Mouse (Mus musculus): ENCODE data around the gene Pla2g4e. TPM values are rescaled to one million over a fixed set of nuclear protein-coding genes. Genes with fewer than 3 reads are reported as not detected.

Gene Pla2g4e
- polyA plus RNA-seq, 1 experiment, result not detected

GRCm38 (mm10) chr2:120128611-120129051, 116.5 kb downstream of the Pla2g4e start:
- H3K4me1 ChIP-seq (ENCODE audit: control insufficient read depth, insufficient read depth, insufficient read length, low read length), result peaks cover 17% of the 10 kb centered on the region
- no peak overlapping the region for H3K4me3 ChIP-seq (ENCODE audit: insufficient read depth, low read depth, low read length)
- peak overlapping the region; percentile 81 for H3K27ac ChIP-seq (replicated peaks; ENCODE audit: low read depth, low read length)

DNA sequence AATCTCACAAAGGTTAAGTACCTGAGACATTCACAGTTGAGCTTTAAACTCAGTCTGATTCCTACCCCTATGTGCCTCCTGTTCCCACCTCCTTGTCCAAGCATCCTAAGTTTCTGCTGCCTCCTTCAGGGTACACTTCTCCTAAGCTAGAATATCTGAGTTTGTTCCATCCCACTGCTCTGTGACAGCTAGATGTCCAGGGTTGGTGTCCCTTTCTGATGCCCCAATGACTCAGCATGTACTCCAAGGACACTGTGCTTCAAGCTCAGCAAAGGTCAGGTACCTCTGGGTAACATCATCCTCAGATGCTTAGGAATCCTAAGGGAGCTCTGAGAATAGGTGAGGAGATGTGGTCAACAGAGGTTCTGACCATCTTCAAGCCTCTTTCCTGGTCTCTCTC, 117.1 kb downstream of the Pla2g4e start:
- Histone ChIP-seq H3K27ac (replicated peaks; ENCODE audit: low read depth, low read length) (peak overlapping the region; percentile 81), H3K4me3 (ENCODE audit: insufficient read depth, low read depth, low read length) (no peak overlapping the region), H3K4me1 (ENCODE audit: control insufficient read depth, insufficient read depth, insufficient read length, low read length) (peaks cover 14% of the 10 kb centered on the region)

GRCm38 (mm10) chr2:120126901-120127300, 118.2 kb downstream of the Pla2g4e start:
- no peak overlapping the region for H3K27ac ChIP-seq (replicated peaks; ENCODE audit: low read depth, low read length)
- H3K4me1 ChIP-seq (ENCODE audit: control insufficient read depth, insufficient read depth, insufficient read length, low read length), result peaks cover 14% of the 10 kb centered on the region
- no peak overlapping the region for H3K4me3 ChIP-seq (ENCODE audit: insufficient read depth, low read depth, low read length)

DNA sequence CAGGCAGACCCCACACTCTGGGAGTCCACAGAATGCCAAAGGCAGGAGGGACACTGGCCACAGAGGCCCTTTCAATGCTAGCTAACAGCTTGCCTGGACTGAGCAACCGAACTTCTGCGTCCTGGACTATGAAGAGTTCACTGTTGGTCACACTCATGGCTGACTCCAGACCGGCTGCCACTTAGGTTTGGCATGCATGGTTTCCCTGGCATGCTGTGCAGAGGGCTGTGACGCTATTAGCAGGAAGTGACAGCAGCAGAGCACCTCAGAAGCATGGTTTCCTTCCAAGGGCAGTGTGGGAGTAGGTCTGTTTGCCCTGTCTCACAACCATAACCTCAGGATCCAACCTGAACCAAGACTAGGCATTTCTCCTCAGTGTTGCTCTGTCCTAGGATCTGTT, 118.7 kb downstream of the Pla2g4e start:
- Histone ChIP-seq H3K4me1 (ENCODE audit: control insufficient read depth, insufficient read depth, insufficient read length, low read length) (peaks cover 14% of the 10 kb centered on the region), H3K4me3 (ENCODE audit: insufficient read depth, low read depth, low read length) (no peak overlapping the region), H3K27ac (replicated peaks; ENCODE audit: low read depth, low read length) (no peak overlapping the region)

DNA sequence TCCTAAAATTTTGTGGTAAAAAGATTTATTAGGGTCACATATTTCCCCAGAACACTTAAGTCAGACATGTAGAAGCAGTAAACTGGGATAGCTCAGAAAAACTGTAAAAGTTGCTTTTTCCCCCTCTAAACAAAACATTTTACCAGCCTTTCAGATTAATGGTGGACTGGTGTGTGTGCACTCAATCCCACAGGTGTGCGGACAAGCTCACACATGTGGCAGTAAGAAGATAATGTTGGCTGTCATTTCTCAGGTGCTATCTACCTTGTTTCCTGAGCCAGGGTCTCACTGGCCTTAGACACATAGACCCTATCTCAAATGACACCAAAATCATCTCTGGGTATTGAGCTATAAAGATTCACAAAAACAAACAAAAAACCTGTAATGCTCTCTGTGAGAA, 119.7 kb downstream of the Pla2g4e start:
- H3K4me1 ChIP-seq (ENCODE audit: control insufficient read depth, insufficient read depth, insufficient read length, low read length), result peaks cover 14% of the 10 kb centered on the region
- H3K4me3 ChIP-seq (ENCODE audit: insufficient read depth, low read depth, low read length), result no peak overlapping the region
- no peak overlapping the region for H3K27ac ChIP-seq (replicated peaks; ENCODE audit: low read depth, low read length)

- peak overlapping the region; percentile 16; the same call in 1 of the 2 replicates for H3K27ac ChIP-seq (replicated peaks; ENCODE audit: low read depth, low read length)
- H3K4me3 ChIP-seq (ENCODE audit: insufficient read depth, low read depth, low read length), result no peak overlapping the region
- H3K4me1 ChIP-seq (ENCODE audit: control insufficient read depth, insufficient read depth, insufficient read length, low read length), result peaks cover 11% of the 10 kb centered on the region
These were observed 120.2 kb downstream of the Pla2g4e start for GRCm38 (mm10) chr2:120124946-120125345.

DNA sequence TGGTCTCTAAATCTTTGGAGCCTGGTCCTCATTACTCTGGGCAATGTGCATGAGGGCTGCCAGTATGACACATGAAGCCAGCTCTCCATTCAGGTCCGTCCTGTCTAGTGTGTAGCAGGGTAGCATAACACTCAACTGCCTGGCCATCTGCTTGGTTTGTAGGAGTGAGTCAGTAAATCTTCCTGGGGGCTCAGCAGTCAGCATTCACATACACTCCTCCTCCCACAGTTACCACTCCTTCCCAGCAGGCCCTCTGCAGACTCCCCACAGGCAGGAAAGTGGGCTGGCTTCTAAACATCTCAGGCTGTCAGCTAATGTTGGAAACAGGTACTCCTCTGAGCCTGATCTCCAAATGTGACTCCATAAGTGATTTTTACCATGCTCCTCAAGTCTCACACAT, 121.0 kb downstream of the Pla2g4e start:
- H3K27ac ChIP-seq (replicated peaks; ENCODE audit: low read depth, low read length), result no peak overlapping the region
- H3K4me3 ChIP-seq (ENCODE audit: insufficient read depth, low read depth, low read length), result no peak overlapping the region
- H3K4me1 ChIP-seq (ENCODE audit: control insufficient read depth, insufficient read depth, insufficient read length, low read length), result peaks cover 8% of the 10 kb centered on the region

DNA sequence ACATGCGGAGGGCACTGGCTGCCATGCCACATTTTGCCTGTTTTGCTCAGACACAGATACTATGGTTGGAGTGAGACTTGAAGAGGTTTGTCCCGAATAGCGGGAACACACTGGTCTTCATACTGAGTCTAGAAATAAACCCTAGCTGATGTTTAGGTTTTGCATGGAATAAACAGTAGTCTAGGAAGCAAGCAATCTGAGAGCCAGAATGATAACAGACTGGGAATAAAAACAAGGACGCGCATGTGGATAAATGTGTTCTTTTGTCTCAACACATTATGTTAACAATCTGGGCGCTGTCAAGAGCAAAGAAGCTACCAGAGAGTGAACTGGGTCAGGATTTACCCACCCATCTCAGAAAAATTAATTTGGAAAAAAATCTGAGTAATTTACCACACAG, 122.2 kb downstream of the Pla2g4e start:
- H3K27ac ChIP-seq (replicated peaks; ENCODE audit: low read depth, low read length), result no peak overlapping the region
- H3K4me1 ChIP-seq (ENCODE audit: control insufficient read depth, insufficient read depth, insufficient read length, low read length), result peaks cover 4% of the 10 kb centered on the region

GRCm38 (mm10) chr2:120117346-120117745, 127.8 kb downstream of the Pla2g4e start:
- no peak overlapping the region for H3K27ac ChIP-seq (replicated peaks; ENCODE audit: low read depth, low read length)
- H3K4me1 ChIP-seq (ENCODE audit: control insufficient read depth, insufficient read depth, insufficient read length, low read length), result peaks cover 7% of the 10 kb centered on the region; the same call in 1 of the 2 replicates
- H3K4me3 ChIP-seq (ENCODE audit: insufficient read depth, low read depth, low read length), result no peak overlapping the region

More for the DNA sequence above, 122.2 kb downstream of the Pla2g4e start:
- H3K4me3 ChIP-seq (ENCODE audit: insufficient read depth, low read depth, low read length), result no peak overlapping the region

Other genes with a start within 250 kb of the Pla2g4e start
- gene Jmjd7, start 217.9 kb downstream of the Pla2g4e start, polyA plus RNA-seq (2012; ENCODE audit: insufficient read depth, insufficient read length, missing spikeins), result 4.8 and 9.3 TPM in 2 replicates
- gene Gm28042, start 217.8 kb downstream of the Pla2g4e start, polyA plus RNA-seq (2012; ENCODE audit: insufficient read depth, insufficient read length, missing spikeins), result 0.54 TPM in 1 of 2 replicates, not detected in the other
- 0.88 TPM in 1 of 2 replicates, not detected in the other for gene Pla2g4b, start 211.9 kb downstream of the Pla2g4e start, polyA plus RNA-seq (2012; ENCODE audit: insufficient read depth, insufficient read length, missing spikeins)
- gene Ehd4, start 90.7 kb downstream of the Pla2g4e start, polyA plus RNA-seq (2012; ENCODE audit: insufficient read depth, insufficient read length, missing spikeins), result 10.6 and 11.7 TPM in 2 replicates
- not detected in 2 replicates for gene Pla2g4d, start 43.9 kb upstream of the Pla2g4e start, polyA plus RNA-seq (2012; ENCODE audit: insufficient read depth, insufficient read length, missing spikeins)
- not detected in 2 replicates for gene Pla2g4f, start 68.8 kb upstream of the Pla2g4e start, polyA plus RNA-seq (2012; ENCODE audit: insufficient read depth, insufficient read length, missing spikeins)
- 10.5 and 14.5 TPM in 2 replicates for gene Vps39, start 107.8 kb upstream of the Pla2g4e start, polyA plus RNA-seq (2012; ENCODE audit: insufficient read depth, insufficient read length, missing spikeins)
- gene Ganc, start 158.6 kb upstream of the Pla2g4e start, polyA plus RNA-seq (2012; ENCODE audit: insufficient read depth, insufficient read length, missing spikeins), result 30.5 and 43.4 TPM in 2 replicates
- gene Tmem87a, start 158.8 kb upstream of the Pla2g4e start, polyA plus RNA-seq (2012; ENCODE audit: insufficient read depth, insufficient read length, missing spikeins), result 11.0 and 16.9 TPM in 2 replicates
- gene Capn3, start 210.7 kb upstream of the Pla2g4e start, polyA plus RNA-seq (2012; ENCODE audit: insufficient read depth, insufficient read length, missing spikeins), result 1.1 and 2.1 TPM in 2 replicates